Mouse (Mus musculus) hindbrain, embryonic 11.5 days (tissue): ENCODE measurements around the gene Csrp3. TPM values are rescaled to one million over a fixed set of nuclear protein-coding genes. Genes with fewer than 3 reads are reported as not detected.

ENCODE experiments used
- ATAC-seq: fragments of 200-750 bp; cut with Nextera tagmentation; 2 replicates; pipeline ENCODE4 v1.8.0; 2017; ENCODE audit warnings: mild to moderate bottlenecking, moderate TSS enrichment, moderate library complexity; ENCODE audit not compliant: low FRiP score
- DNase-seq: peaks from one replicate; pipeline ENCODE4 v3.0.0-alpha.2; 2015; ENCODE audit warnings: low spot score
- H3K27ac ChIP-seq: fragments of 300-500 bp; sonication (generic); 2 replicates; pipeline ENCODE4 v1.5.1; 2014; ENCODE audit warnings: mild to moderate bottlenecking, low read depth, low read length
- H3K27me3 ChIP-seq: fragments of 300-500 bp; sonication (generic); 2 replicates; pipeline ENCODE4 v1.6.1; 2014; ENCODE audit warnings: mild to moderate bottlenecking, low read length, moderate library complexity, mixed read lengths; ENCODE audit not compliant: control insufficient read depth, insufficient read depth
- H3K36me3 ChIP-seq: fragments of 300-500 bp; sonication (generic); 2 replicates; pipeline ENCODE4 v1.6.1; 2014; ENCODE audit warnings: mild to moderate bottlenecking, low read length, moderate library complexity, mixed read lengths; ENCODE audit not compliant: control insufficient read depth, insufficient read depth
- H3K4me1 ChIP-seq: fragments of 300-500 bp; sonication (generic); replicated peaks from 2 replicates; pipeline ENCODE4 v1.6.1; 2014; ENCODE audit warnings: low read length, mixed read lengths; ENCODE audit not compliant: control insufficient read depth, insufficient read depth
- H3K4me2 ChIP-seq: fragments of 300-500 bp; sonication (generic); replicated peaks from 2 replicates; pipeline ENCODE4 v1.6.1; 2014; ENCODE audit warnings: mild to moderate bottlenecking, low read depth, low read length
- H3K4me3 ChIP-seq: fragments of 300-500 bp; sonication (generic); 2 replicates; pipeline ENCODE4 v1.5.1; 2014; ENCODE audit warnings: low read depth, low read length
- H3K9ac ChIP-seq: fragments of 300-500 bp; sonication (generic); 2 replicates; pipeline ENCODE4 v1.6.1; 2014; ENCODE audit warnings: low read depth, low read length
- H3K9me3 ChIP-seq: fragments of 300-500 bp; sonication (generic); 2 replicates; pipeline ENCODE4 v1.6.1; 2016; ENCODE audit warnings: low read length; ENCODE audit not compliant: control insufficient read depth
- WGBS: fragments of 180-500 bp; shearing (Covaris S2); extraction: QIAGEN DNeasy Blood & Tissue Kit; methylation state at CpG from one replicate; pipeline ENCODE4 v1.1.7; 2014; 5-methylcytosine and 5-hydroxymethylcytosine counted together
- polyA plus RNA-seq: library from polyadenylated mRNA; unstranded; fragments of >200 nt; fragmentation: Nextera tagmentation; extraction: Ambion mirVana; gene quantifications from 2 replicates; pipeline ENCODE4 v1.2.1, GENCODE M21; 2014

Csrp3 gene
- 0.70 TPM in 1 of 2 replicates, not detected in the other for polyA plus RNA-seq

DNA sequence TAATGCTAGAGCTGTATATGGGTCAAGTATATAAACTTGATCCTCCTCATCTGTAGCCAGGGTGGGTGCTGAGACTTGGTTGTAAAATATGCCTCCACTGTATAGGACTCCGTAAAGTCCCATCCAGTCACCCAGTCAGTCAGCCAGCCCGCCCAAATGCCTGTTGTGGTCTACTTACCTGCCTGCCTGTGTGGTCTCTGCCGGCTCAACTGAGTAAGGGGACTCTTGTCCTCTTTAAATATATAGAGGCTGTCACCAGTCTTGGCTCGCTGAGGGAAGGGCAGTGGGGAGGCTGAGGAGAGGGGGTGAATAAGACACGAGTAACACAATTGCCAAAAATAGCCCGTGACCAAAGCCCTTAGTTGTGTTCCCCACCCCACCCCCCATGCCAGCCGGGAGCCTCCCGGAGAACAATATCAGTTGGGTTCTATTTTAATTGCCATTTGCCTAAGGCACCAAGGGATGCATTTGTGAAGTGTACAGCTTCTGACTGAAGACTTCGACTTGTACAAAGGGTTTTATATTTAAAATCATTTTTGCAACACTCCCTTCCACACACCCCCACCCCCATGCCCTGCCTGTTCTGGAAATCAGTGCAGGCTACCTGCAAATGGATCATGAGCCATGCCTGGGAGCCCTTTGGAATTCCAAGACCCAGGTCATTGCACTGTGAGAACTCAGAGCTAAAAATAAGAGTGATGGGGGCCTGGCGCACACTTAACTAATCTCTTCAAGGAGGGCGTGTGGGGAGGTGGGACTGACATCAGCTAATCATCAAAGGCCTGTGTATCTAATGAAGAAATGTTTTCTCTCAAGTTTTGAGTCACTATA is at the start of gene Csrp3:
Gene Csrp3, minus strand, starts transcription at position 214 of the 831 bp plus-strand sequence.
- WGBS: 50% methylated on average over 11 of the region's 11 CpGs
- no peak within 1 kb of the TSS for H3K27ac ChIP-seq
- no peak within 1 kb of the TSS for H3K4me3 ChIP-seq
- no peak within 1 kb of the TSS for H3K9ac ChIP-seq
- no peaks in the 10 kb centered on the region for H3K4me1 ChIP-seq
- H3K27me3 ChIP-seq: peaks cover 28% of the 10 kb centered on the region
- H3K9me3 ChIP-seq: no peaks in the 10 kb centered on the region
- H3K4me2 ChIP-seq: no peak within 1 kb of the TSS
- H3K36me3 ChIP-seq: no peaks in the 10 kb centered on the region
- ATAC-seq (0 out of 2 replicates have a peak, but pooled peaks have one; percentile 53), DNase-seq (no peak)

DNA sequence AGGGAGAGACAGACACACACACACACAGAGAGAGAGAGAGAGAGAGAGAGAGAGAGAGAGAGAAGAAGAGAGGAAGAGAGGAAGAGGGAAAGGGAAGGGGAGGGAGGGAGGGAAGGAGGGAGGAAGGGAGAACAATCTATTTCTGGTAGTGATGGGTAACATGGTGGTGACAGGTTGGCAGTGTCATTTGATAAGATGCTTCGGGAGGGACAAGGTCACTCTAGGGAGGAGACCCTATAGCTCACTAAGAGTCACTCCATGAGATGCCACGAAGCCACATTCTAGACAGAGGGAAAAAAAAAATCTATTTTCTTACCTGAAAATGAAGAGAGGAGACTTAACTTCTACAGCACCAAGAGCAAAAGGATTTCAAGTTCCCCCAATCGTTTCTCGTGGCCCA is 48.2 kb upstream of the Csrp3 start:
- whole genome bisulfite sequencing: 80% methylated on average over 4 of the region's 4 CpGs
- Histone ChIP-seq H3K27ac (no peak overlapping the region), H3K4me2 (no peak overlapping the region), H3K4me3 (no peak overlapping the region), H3K27me3 (peaks cover 3% of the 10 kb centered on the region; the same call in 1 of the 2 replicates), H3K36me3 (no peaks in the 10 kb centered on the region), H3K9ac (no peak overlapping the region), H3K4me1 (peaks cover 16% of the 10 kb centered on the region), H3K9me3 (no peaks in the 10 kb centered on the region)
- DNase-seq: no peak
- ATAC-seq: no peak

- Histone ChIP-seq H3K4me2 (no peak overlapping the region), H3K36me3 (no peaks in the 10 kb centered on the region), H3K27me3 (peaks cover 3% of the 10 kb centered on the region; the same call in 1 of the 2 replicates), H3K9ac (no peak overlapping the region), H3K4me3 (no peak overlapping the region), H3K9me3 (no peaks in the 10 kb centered on the region), H3K4me1 (peaks cover 21% of the 10 kb centered on the region), H3K27ac (no peak overlapping the region)
- no peak for DNase-seq
- 85% methylated on average over 4 of the region's 4 CpGs for WGBS
- no peak for ATAC-seq
Measured at GRCm38 (mm10) chr7:48895475-48895874, 47.6 kb upstream of the Csrp3 start.

DNA sequence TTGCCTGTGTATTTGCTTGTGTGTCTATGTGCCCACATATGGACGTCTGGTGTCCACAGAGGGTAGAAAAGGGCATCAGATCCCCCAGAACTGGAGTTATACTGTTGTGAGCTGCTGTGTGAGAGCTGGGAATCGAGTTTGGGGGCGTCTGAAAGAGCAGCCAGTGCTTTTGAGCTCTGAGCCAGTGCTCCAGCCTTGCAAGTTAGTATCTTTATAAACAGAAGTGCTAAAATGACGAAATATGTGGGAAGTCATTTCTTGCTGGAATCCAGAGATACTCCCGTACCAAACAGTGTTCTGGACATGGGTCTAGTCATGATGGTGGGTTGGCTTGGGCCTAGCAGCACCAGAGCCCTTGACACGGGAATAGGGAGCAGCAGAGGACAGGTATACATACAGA is 46.9 kb upstream of the Csrp3 start:
- Histone ChIP-seq H3K27me3 (peaks cover 3% of the 10 kb centered on the region; the same call in 1 of the 2 replicates), H3K9me3 (no peaks in the 10 kb centered on the region), H3K4me3 (no peak overlapping the region), H3K9ac (no peak overlapping the region), H3K27ac (no peak overlapping the region), H3K36me3 (no peaks in the 10 kb centered on the region), H3K4me2 (no peak overlapping the region), H3K4me1 (peaks cover 21% of the 10 kb centered on the region)
- no peak for DNase-seq
- ATAC-seq: no peak
- 76% methylated on average over 6 of the region's 6 CpGs for WGBS

DNA sequence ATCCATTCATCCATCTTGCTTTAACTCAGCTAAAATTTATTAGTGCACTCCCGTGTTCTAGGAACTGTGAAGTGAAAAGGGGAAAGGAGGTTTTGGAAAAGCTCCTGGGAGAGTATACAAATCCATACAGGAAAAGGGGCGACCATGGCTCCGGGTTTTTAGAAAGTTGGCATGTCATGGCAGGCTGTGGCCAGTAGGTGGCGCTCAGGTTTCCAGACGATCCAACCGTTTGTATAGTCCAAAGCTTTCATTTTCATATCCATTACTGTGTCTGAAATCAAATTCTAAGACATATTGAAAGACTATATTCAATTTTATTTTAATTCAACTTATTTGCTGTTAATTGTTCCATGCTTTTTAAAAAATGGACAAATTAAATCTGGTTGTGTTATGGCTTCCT is 46.3 kb upstream of the Csrp3 start:
- H3K27me3 ChIP-seq: peaks cover 3% of the 10 kb centered on the region; the same call in 1 of the 2 replicates
- DNase-seq: peak; percentile 88
- 2% methylated on average over 6 of the region's 6 CpGs for WGBS

DNA sequence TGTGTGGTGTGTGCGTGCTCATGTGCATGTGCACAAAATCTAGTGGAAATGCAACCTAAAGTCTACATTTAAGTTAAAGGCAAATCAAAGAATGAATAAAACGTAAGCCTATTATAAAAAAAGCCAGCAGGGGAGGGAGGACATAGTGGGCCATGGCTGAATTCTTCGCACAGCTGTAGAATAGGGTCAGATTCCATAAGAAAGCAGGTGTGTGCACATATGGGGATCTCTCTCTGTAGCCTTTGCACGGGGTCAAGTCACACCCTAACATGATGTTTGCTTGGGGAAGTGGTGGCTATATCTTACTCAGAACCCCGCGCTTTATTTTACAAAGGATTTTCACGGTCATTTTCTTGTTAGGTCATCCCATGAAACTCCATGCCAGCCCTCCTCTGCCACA is 45.3 kb upstream of the Csrp3 start:
- Histone ChIP-seq H3K27me3 (peaks cover 3% of the 10 kb centered on the region; the same call in 1 of the 2 replicates), H3K9me3 (no peaks in the 10 kb centered on the region)
- WGBS: 79% methylated on average over 7 of the region's 7 CpGs

More for the DNA sequence above, 46.3 kb upstream of the Csrp3 start:
- Histone ChIP-seq H3K9ac (no peak overlapping the region), H3K27ac (no peak overlapping the region), H3K36me3 (no peaks in the 10 kb centered on the region), H3K4me3 (no peak overlapping the region), H3K9me3 (no peaks in the 10 kb centered on the region), H3K4me2 (no peak overlapping the region), H3K4me1 (peaks cover 21% of the 10 kb centered on the region)
- ATAC-seq: no peak

GRCm38 (mm10) chr7:48891029-48891428 is 43.2 kb upstream of the Csrp3 start:
- peak; percentile 79 for ATAC-seq
- WGBS: 35% methylated on average over 5 of the region's 5 CpGs
- no peaks in the 10 kb centered on the region for H3K36me3 ChIP-seq
- H3K9me3 ChIP-seq: no peaks in the 10 kb centered on the region
- no peak overlapping the region for H3K9ac ChIP-seq
- no peak overlapping the region for H3K4me2 ChIP-seq
- H3K4me3 ChIP-seq: no peak overlapping the region
- peaks cover 11% of the 10 kb centered on the region for H3K4me1 ChIP-seq
- H3K27ac ChIP-seq: peak overlapping the region; percentile 7; the same call in 1 of the 2 replicates
- no peak for DNase-seq
- peaks cover 3% of the 10 kb centered on the region for H3K27me3 ChIP-seq

More for the DNA sequence above, 45.3 kb upstream of the Csrp3 start:
- Histone ChIP-seq H3K4me3 (no peak overlapping the region), H3K4me1 (peaks cover 20% of the 10 kb centered on the region), H3K9ac (no peak overlapping the region), H3K36me3 (no peaks in the 10 kb centered on the region), H3K4me2 (no peak overlapping the region), H3K27ac (no peak overlapping the region)
- ATAC-seq (no peak), DNase-seq (no peak)

DNA sequence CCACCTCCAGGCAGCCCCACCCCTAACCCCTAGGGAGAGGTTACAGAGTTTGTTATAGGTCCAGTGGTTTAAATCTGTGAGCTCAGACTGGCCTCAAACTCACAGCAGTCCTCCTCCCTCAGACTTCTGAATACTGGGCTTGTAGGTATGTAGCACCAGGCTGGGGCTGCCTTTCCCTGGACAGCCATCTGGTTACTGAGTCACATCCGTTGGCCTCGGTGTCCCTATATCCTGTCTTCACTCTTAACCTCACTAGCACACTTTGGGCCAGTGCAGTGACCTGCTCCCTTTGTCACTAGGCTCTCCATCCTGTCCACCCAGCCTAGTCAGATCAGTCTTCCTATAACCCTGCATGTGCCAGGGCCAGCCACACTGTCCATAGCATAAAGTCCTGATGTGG is 40.9 kb upstream of the Csrp3 start:
- 66% methylated on average over 2 of the region's 2 CpGs for WGBS
- Histone ChIP-seq H3K27ac (no peak overlapping the region), H3K27me3 (peaks cover 2% of the 10 kb centered on the region)

GRCm38 (mm10) chr7:48887973-48888372 is 40.1 kb upstream of the Csrp3 start:
- no peak overlapping the region for H3K27ac ChIP-seq
- peaks cover 4% of the 10 kb centered on the region for H3K27me3 ChIP-seq
- ATAC-seq (no peak), DNase-seq (no peak)
- peaks cover 11% of the 10 kb centered on the region for H3K4me1 ChIP-seq
- no peak overlapping the region for H3K4me3 ChIP-seq
- no peaks in the 10 kb centered on the region for H3K9me3 ChIP-seq
- 46% methylated on average over 8 of the region's 8 CpGs for WGBS
- H3K36me3 ChIP-seq: no peaks in the 10 kb centered on the region
- no peak overlapping the region for H3K4me2 ChIP-seq
- no peak overlapping the region for H3K9ac ChIP-seq

More for the DNA sequence above, 40.9 kb upstream of the Csrp3 start:
- ATAC-seq: no peak
- Histone ChIP-seq H3K9me3 (no peaks in the 10 kb centered on the region), H3K4me2 (no peak overlapping the region), H3K9ac (no peak overlapping the region), H3K36me3 (no peaks in the 10 kb centered on the region), H3K4me1 (peaks cover 11% of the 10 kb centered on the region), H3K4me3 (no peak overlapping the region)
- DNase-seq: no peak
